ENCODE assay signal across 18 mouse cellular contexts in the genomic region with DNA sequence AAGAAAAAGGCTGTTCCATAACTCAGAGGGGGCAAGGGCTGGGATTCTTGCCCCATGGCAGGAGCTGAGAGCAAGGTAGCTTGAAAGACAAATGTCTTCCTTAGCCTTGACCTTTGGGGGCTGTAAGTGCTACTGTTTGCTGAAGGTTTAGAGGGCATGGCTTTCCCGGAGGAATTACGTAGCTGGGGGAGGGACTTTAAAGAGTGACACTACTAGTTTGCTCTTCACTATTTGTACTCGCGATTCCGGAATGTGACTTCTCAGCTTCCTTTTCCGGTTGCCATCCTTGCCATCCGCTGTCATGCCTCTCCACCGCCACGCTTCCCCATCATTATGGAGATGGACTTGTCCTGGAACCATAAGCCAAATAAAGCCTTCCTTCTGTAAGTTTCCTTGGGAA.
"Had no signal": no experiment of that assay in that cellular context is flagged by ENCODE, and none has a peak within 500 bp of the region (broad histone marks: within the 10 kb centered on the region; RNA-seq: fewer than 3 reads in every experiment).

No protein-coding gene starts in this region.

- H3K4me3 ChIP-seq: layer of hippocampus, adult 2 months; limb, embryonic 13.5 days; liver, embryonic 15.5 days; megakaryocyte, embryonic 14.5 days; midbrain, embryonic 12.5 days; neural tube, embryonic 13.5 days had no signal

- H3K4me2 ChIP-seq: limb, embryonic 13.5 days; liver, embryonic 15.5 days; lung, embryonic 14.5 days; midbrain, embryonic 12.5 days; neural tube, embryonic 13.5 days had no signal

- H3K9ac ChIP-seq: limb, embryonic 13.5 days; liver, embryonic 15.5 days; lung, embryonic 14.5 days; midbrain, embryonic 12.5 days; neural tube, embryonic 13.5 days had no signal

- H3K27me3 ChIP-seq: limb, embryonic 13.5 days; liver, embryonic 15.5 days; neural tube, embryonic 13.5 days had no signal

- ATAC-seq: midbrain, embryonic 16.5 days had no signal

- H3K27ac ChIP-seq: layer of hippocampus, adult 2 months; limb, embryonic 13.5 days; liver, embryonic 15.5 days; midbrain, embryonic 12.5 days; neural tube, embryonic 13.5 days had no signal

- H3K9me3 ChIP-seq: liver, embryonic 15.5 days; midbrain, embryonic 12.5 days had no signal

- H3K4me1 ChIP-seq: liver, embryonic 15.5 days had no signal

- DNase-seq: kidney, adult 9 months; kidney, postnatal 10 days; kidney, postnatal 4 days; left cerebral cortex, postnatal 4 days; lung, embryonic 14.5 days; lung, postnatal 10 days; lung, postnatal 4 days; retina, postnatal 1 day; right cerebral cortex, postnatal 25 days; thymus, adult 18-20 months; thymus, postnatal 25 days had no signal

- H3K36me3 ChIP-seq: limb, embryonic 13.5 days; liver, embryonic 15.5 days; midbrain, embryonic 12.5 days; neural tube, embryonic 13.5 days had no signal
